Mouse (Mus musculus) myocyte (in vitro differentiated cells): ENCODE data around the gene Pstk. TPM values are rescaled to one million over a fixed set of nuclear protein-coding genes. Genes with fewer than 3 reads are reported as not detected.

Source experiments
- H3K27me3 ChIP-seq: one replicate; pipeline ENCODE4 v1.6.1; 2011; ENCODE audit not compliant: control insufficient read depth, insufficient read depth, insufficient read length
- H3K36me3 ChIP-seq: one replicate; pipeline ENCODE4 v1.6.1; 2011; ENCODE audit not compliant: control insufficient read depth, insufficient read depth
- H3K4me2 ChIP-seq: one replicate; pipeline ENCODE4 v1.6.1; 2011; ENCODE audit warnings: low read depth, control low read depth
- H3K4me3 ChIP-seq: one replicate; pipeline ENCODE4 v1.5.1; 2011; ENCODE audit warnings: mild to moderate bottlenecking, control low read depth, moderate library complexity
- H3K79me2 ChIP-seq: one replicate; pipeline ENCODE4 v1.6.1; 2011; ENCODE audit not compliant: control insufficient read depth, insufficient read depth
- H3ac ChIP-seq: one replicate; pipeline ENCODE4 v1.6.1; 2011; ENCODE audit not compliant: control insufficient read depth, insufficient read length
- CEBPB ChIP-seq: IDR thresholded peaks from 2 replicates; pipeline ENCODE4 v1.6.1; 2011; ENCODE audit warnings: mild to moderate bottlenecking, moderate library complexity; ENCODE audit not compliant: poor library complexity, insufficient read depth, severe bottlenecking
- E2F4 ChIP-seq: IDR thresholded peaks from one replicate; pipeline ENCODE4 v1.6.1; 2011; ENCODE audit warnings: mild to moderate bottlenecking, control low read depth, moderate library complexity; ENCODE audit not compliant: insufficient read depth
- MAX ChIP-seq: IDR thresholded peaks from one replicate; pipeline ENCODE4 v1.6.1; 2011; ENCODE audit warnings: low read depth, mild to moderate bottlenecking, control low read depth
- MYOD1 ChIP-seq, 3 experiments: IDR thresholded peaks; one replicate each; pipeline ENCODE4 v1.6.1; 2011; ENCODE audit warnings: control low read depth in 2 of 3, low read depth in 2 of 3, mild to moderate bottlenecking in 2 of 3, moderate library complexity in 1 of 3; ENCODE audit not compliant: insufficient read length in 2 of 3, control insufficient read depth in 1 of 3
- MYOG ChIP-seq, 3 experiments: IDR thresholded peaks; one replicate each; pipeline ENCODE4 v1.6.1; 2011; ENCODE audit warnings: control low read depth in 2 of 3, low read depth in 2 of 3, mild to moderate bottlenecking in 2 of 3; ENCODE audit not compliant: insufficient read length in 2 of 3, control insufficient read depth in 1 of 3, insufficient read depth in 1 of 3
- POLR2A ChIP-seq: IDR thresholded peaks from one replicate; pipeline ENCODE4 v1.6.1; 2011; ENCODE audit warnings: low read depth, mild to moderate bottlenecking, control low read depth, moderate library complexity; ENCODE audit not compliant: insufficient read length
- POLR2AphosphoS2 ChIP-seq: IDR thresholded peaks from one replicate; pipeline ENCODE4 v1.6.1; 2011; ENCODE audit warnings: low read depth, control low read depth; ENCODE audit not compliant: insufficient read length
- REST ChIP-seq: IDR thresholded peaks from one replicate; pipeline ENCODE4 v1.6.1; 2011; ENCODE audit warnings: mild to moderate bottlenecking, control low read depth, moderate library complexity; ENCODE audit not compliant: insufficient read depth, insufficient read length
- SRF ChIP-seq: IDR thresholded peaks from one replicate; pipeline ENCODE4 v1.6.1; 2011; ENCODE audit warnings: low read depth; ENCODE audit not compliant: control insufficient read depth, insufficient read length
- TCF12 ChIP-seq: IDR thresholded peaks from one replicate; pipeline ENCODE4 v1.6.1; 2011; ENCODE audit warnings: mild to moderate bottlenecking, control low read depth; ENCODE audit not compliant: poor library complexity, insufficient read depth, severe bottlenecking
- TCF3 ChIP-seq: IDR thresholded peaks from one replicate; pipeline ENCODE4 v1.6.1; 2011; ENCODE audit warnings: low read depth, control low read depth; ENCODE audit not compliant: insufficient read length
- USF1 ChIP-seq: IDR thresholded peaks from one replicate; pipeline ENCODE4 v1.6.1; 2011; ENCODE audit warnings: low read depth, mild to moderate bottlenecking, control low read depth, moderate library complexity
- polyA plus RNA-seq: library from polyadenylated mRNA; unstranded; fragments of >200 nt; fragmentation: generic; extraction: Trizol; gene quantifications from one replicate; pipeline ENCODE4 v1.2.1, GENCODE M21; 2012; ENCODE audit warnings: missing spikeins

Pstk gene
- 19.6 TPM for polyA plus RNA-seq

DNA sequence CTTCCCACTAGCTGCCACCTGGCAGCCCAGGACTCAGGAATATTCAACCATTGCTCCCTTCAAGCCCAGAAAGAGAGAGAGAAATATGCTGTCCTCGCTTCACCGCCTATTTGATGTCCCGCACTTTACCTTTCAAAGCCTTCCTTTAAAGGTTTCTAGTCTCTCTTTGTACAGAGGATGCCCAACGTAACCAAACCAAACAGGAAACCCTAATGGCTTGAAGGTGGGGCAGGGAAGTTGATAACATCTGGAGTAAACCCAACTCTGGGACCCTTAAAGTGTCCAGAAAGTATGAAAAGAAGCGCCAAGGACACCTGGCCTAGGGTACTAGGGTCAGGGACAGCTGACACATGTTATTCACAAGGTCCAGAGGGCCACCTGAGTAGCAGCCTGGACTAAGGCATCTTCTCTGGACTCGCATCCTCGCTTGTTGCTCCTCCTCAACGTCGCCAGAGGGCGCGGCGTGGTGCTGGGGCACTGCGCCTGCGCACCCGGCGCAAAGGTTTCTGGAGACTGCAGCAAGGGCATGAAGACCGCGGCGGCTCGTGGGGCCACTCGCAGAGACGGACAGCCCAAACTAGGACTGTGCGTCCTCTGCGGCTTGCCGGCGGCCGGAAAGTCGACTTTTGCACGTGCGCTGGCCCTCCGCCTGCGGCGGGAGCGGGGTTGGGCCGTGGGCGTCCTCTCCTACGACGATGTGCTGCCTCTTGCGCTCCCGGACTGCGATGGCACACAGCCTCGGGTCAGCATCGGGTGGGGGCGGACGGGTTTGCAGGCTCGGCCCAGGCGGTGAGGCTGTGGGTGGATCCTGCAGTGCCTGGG lies at the start of gene Pstk:
Gene Pstk (plus strand): TSS at position 494 of the 822 bp plus-strand sequence.
- peak within 1 kb of the TSS; percentile 89 for H3K4me2 ChIP-seq
- H3K4me3 ChIP-seq, result peak within 1 kb of the TSS; percentile 37
- peak within 1 kb of the TSS; percentile 85 for H3ac ChIP-seq
- TF ChIP-seq TCF3 (no peak), POLR2AphosphoS2 (peak; percentile 96), E2F4 (no peak), MYOG (IDR thresholded peaks at IDR 0.05; ENCODE audit: control insufficient read depth in 1 of 3, insufficient read depth in 1 of 3, insufficient read length in 2 of 3, low read depth in 2 of 3) (peak in 2 of 3 experiments; percentile 18 to 41), MAX (no peak), POLR2A (peak; percentile 99), CEBPB (no peak), MYOD1 (IDR thresholded peaks at IDR 0.05; ENCODE audit: control insufficient read depth in 1 of 3, insufficient read length in 2 of 3, low read depth in 2 of 3) (peak in 2 of 3 experiments; percentile 1 to 19), USF1 (no peak), SRF (no peak), REST (no peak), TCF12 (no peak)
- H3K36me3 ChIP-seq, result no peaks in the 10 kb centered on the region
- no peaks in the 10 kb centered on the region for H3K27me3 ChIP-seq
- peaks cover 6% of the 10 kb centered on the region for H3K79me2 ChIP-seq

DNA sequence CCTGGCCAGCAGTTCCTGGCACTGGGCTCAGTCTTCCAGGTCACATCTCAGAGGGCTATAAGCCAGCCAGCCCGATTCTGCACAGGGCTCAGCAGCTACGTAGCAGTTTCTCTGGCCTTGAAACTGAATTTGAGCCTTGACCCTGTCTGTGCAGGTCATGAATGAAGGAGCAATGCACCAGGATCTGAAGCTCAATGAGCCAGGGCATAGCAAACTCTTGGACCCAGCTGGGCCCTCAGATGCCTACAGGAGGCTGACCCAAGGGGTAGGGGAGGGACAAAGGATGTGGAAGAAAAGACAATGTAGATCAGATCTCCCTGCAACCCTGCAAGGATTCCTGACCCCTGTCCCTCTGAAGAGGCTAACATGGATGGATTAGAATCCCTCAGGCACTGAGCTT lies 48.7 kb upstream of the Pstk start, which contains the start of gene Cuzd1:
Gene Cuzd1 (minus strand): TSS at position 101 of the 400 bp plus-strand sequence.
- Histone ChIP-seq H3K4me3 (no peak within 1 kb of the TSS), H3K4me2 (no peak within 1 kb of the TSS), H3K27me3 (no peaks in the 10 kb centered on the region), H3K36me3 (no peaks in the 10 kb centered on the region), H3ac (no peak within 1 kb of the TSS), H3K79me2 (no peaks in the 10 kb centered on the region)
- TF ChIP-seq E2F4 (no peak), MYOD1 (IDR thresholded peaks at IDR 0.05; ENCODE audit: control insufficient read depth in 1 of 3, insufficient read length in 2 of 3, low read depth in 2 of 3) (no peak), CEBPB (no peak), MYOG (IDR thresholded peaks at IDR 0.05; ENCODE audit: control insufficient read depth in 1 of 3, insufficient read depth in 1 of 3, insufficient read length in 2 of 3, low read depth in 2 of 3) (no peak), POLR2A (no peak), TCF3 (no peak), SRF (no peak), TCF12 (no peak), MAX (no peak), REST (no peak), USF1 (no peak), POLR2AphosphoS2 (no peak)

- Histone ChIP-seq H3K27me3 (no peaks in the 10 kb centered on the region), H3K79me2 (no peaks in the 10 kb centered on the region), H3K4me2 (no peak overlapping the region), H3K36me3 (no peaks in the 10 kb centered on the region), H3ac (no peak overlapping the region), H3K4me3 (no peak overlapping the region)
- TF ChIP-seq TCF12 (no peak), MYOD1 (IDR thresholded peaks at IDR 0.05; ENCODE audit: control insufficient read depth in 1 of 3, insufficient read length in 2 of 3, low read depth in 2 of 3) (no peak)
Observed at GRCm38 (mm10) chr7:131327054-131327453, 43.9 kb upstream of the Pstk start.

- TF ChIP-seq E2F4 (no peak), POLR2A (no peak), POLR2AphosphoS2 (no peak), USF1 (no peak), MYOG (IDR thresholded peaks at IDR 0.05; ENCODE audit: control insufficient read depth in 1 of 3, insufficient read depth in 1 of 3, insufficient read length in 2 of 3, low read depth in 2 of 3) (no peak), SRF (no peak), MAX (no peak), MYOD1 (IDR thresholded peaks at IDR 0.05; ENCODE audit: control insufficient read depth in 1 of 3, insufficient read length in 2 of 3, low read depth in 2 of 3) (no peak), TCF12 (no peak), CEBPB (no peak), REST (no peak), TCF3 (no peak)
- Histone ChIP-seq H3ac (no peak within 1 kb of the TSS), H3K27me3 (no peaks in the 10 kb centered on the region), H3K36me3 (no peaks in the 10 kb centered on the region), H3K4me3 (no peak within 1 kb of the TSS), H3K79me2 (no peaks in the 10 kb centered on the region), H3K4me2 (no peak within 1 kb of the TSS)
Observed at GRCm38 (mm10) chr7:131329416-131329815, 41.5 kb upstream of the Pstk start, which contains the start of gene Fam24b. Fam24b (minus strand) TSS chr7:131329516.

DNA sequence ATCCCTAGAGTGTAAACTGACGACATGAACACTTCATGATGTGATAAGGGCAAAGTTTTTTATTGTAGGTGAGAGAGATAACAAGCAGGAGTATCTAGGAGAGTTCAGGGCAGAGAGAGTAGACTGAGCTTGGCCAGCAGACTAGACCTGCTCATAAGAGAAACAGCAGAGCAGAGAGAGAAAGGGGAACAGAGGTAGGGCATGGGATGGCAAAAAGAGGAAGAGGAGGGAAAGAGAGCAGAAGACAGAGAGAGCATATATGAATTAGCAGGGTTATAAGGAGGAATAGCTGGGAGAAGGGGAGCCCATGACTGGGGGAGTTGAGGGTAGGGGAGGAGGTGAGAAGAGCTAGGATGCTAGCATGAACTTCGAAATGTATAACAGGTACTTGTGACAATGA lies 39.3 kb upstream of the Pstk start:
- Histone ChIP-seq H3K79me2 (no peaks in the 10 kb centered on the region), H3ac (no peak overlapping the region), H3K4me2 (no peak overlapping the region), H3K27me3 (no peaks in the 10 kb centered on the region), H3K4me3 (no peak overlapping the region), H3K36me3 (no peaks in the 10 kb centered on the region)
- TF ChIP-seq REST, result no peak
- TF ChIP-seq E2F4, result no peak
- TF ChIP-seq POLR2A, result no peak
- TF ChIP-seq CEBPB, result no peak
- TF ChIP-seq MYOD1 (IDR thresholded peaks at IDR 0.05; ENCODE audit: control insufficient read depth in 1 of 3, insufficient read length in 2 of 3, low read depth in 2 of 3), result no peak
- TF ChIP-seq MAX, result no peak
- TF ChIP-seq TCF3, result no peak
- no peak for TF ChIP-seq MYOG (IDR thresholded peaks at IDR 0.05; ENCODE audit: control insufficient read depth in 1 of 3, insufficient read depth in 1 of 3, insufficient read length in 2 of 3, low read depth in 2 of 3)
- no peak for TF ChIP-seq TCF12
- TF ChIP-seq SRF, result no peak
- TF ChIP-seq POLR2AphosphoS2, result no peak
- no peak for TF ChIP-seq USF1
